Mouse (Mus musculus) ovary, adult 2 months (tissue): Measurements from ENCODE around the gene Stx2. TPM values are rescaled to one million over a fixed set of nuclear protein-coding genes. Genes with fewer than 3 reads are reported as not detected.

Experiments
- polyA plus RNA-seq: library from polyadenylated mRNA; depleted of rRNA; stranded (reverse); fragments of >200 nt; gene quantifications from 2 replicates; pipeline ENCODE4 v1.2.3, GENCODE M21; 2012; rRNA removed

The Stx2 gene
- polyA plus RNA-seq, result 38.0 and 38.1 TPM in 2 replicates

GRCm38 (mm10) chr5:129008412-129008826, at the start of gene Stx2:
Stx2 (minus strand) TSS chr5:129008574.

GRCm38 (mm10) chr5:129019497-129020299, 11.3 kb upstream of the Stx2 start, which contains the start of gene Ran:
Ran (plus strand) TSS chr5:129020069.

GRCm38 (mm10) chr5:128953278-128954070, 54.9 kb downstream of the Stx2 start, which contains the start of gene Rimbp2:
Rimbp2 (minus strand) TSS chr5:128953486.

Other genes starting within 250 kb of the Stx2 start
- 0.27 and 0.31 TPM in 2 replicates for gene Rimbp2, start 55.1 kb downstream of the Stx2 start, polyA plus RNA-seq
- 77.1 and 84.2 TPM in 2 replicates for gene Ran, start 11.5 kb upstream of the Stx2 start, polyA plus RNA-seq
- gene Adgrd1, start 88.2 kb upstream of the Stx2 start, polyA plus RNA-seq, result 6.2 and 8.8 TPM in 2 replicates